Mouse (Mus musculus) midbrain, embryonic 11.5 days (tissue): ENCODE data around the gene Sfswap. TPM values are rescaled to one million over a fixed set of nuclear protein-coding genes. Genes with fewer than 3 reads are reported as not detected.
"Not testable (repeated sequence)": the region's sequence is repeated elsewhere in the genome, so short reads cannot be mapped to it uniquely, and the experiment has no call there.

Experiments used
- ATAC-seq: fragments of 200-750 bp; cut with Nextera tagmentation; 2 replicates; pipeline ENCODE4 v1.8.0; 2017; ENCODE audit warnings: moderate TSS enrichment, moderate library complexity; ENCODE audit not compliant: low FRiP score
- DNase-seq: peaks from one replicate; pipeline ENCODE4 v3.0.0; 2015; ENCODE audit warnings: low spot score; ENCODE audit errors: missing footprints
- H3K27ac ChIP-seq: fragments of 300-500 bp; sonication (generic); 2 replicates; pipeline ENCODE4 v1.5.1; 2014; ENCODE audit warnings: low read depth, low read length
- H3K27me3 ChIP-seq: fragments of 300-500 bp; sonication (generic); 2 replicates; pipeline ENCODE4 v1.6.1; 2014; ENCODE audit warnings: mild to moderate bottlenecking, low read length, moderate library complexity, mixed read lengths; ENCODE audit not compliant: control insufficient read depth, insufficient read depth
- H3K36me3 ChIP-seq: fragments of 300-500 bp; sonication (generic); 2 replicates; pipeline ENCODE4 v1.6.1; 2014; ENCODE audit warnings: mild to moderate bottlenecking, low read length, moderate library complexity, mixed read lengths; ENCODE audit not compliant: control insufficient read depth, insufficient read depth
- H3K4me1 ChIP-seq: fragments of 300-500 bp; sonication (generic); 2 replicates; pipeline ENCODE4 v1.6.1; 2014; ENCODE audit warnings: low read length; ENCODE audit not compliant: control insufficient read depth, insufficient read depth
- H3K4me2 ChIP-seq: fragments of 300-500 bp; sonication (generic); 2 replicates; pipeline ENCODE4 v1.6.1; 2014; ENCODE audit warnings: mild to moderate bottlenecking, moderate library complexity
- H3K4me3 ChIP-seq: fragments of 300-500 bp; sonication (generic); 2 replicates; pipeline ENCODE4 v1.5.1; 2014; ENCODE audit warnings: low read depth, low read length
- H3K9ac ChIP-seq: fragments of 300-500 bp; sonication (generic); 2 replicates; pipeline ENCODE4 v1.6.1; 2014; ENCODE audit warnings: low read length
- H3K9me3 ChIP-seq: fragments of 300-500 bp; sonication (generic); 2 replicates; pipeline ENCODE4 v1.6.1; 2016; ENCODE audit warnings: low read length; ENCODE audit not compliant: control insufficient read depth
- WGBS: fragments of 180-500 bp; shearing (Covaris S2); extraction: QIAGEN DNeasy Blood & Tissue Kit; methylation state at CpG from one replicate; pipeline ENCODE4 v1.1.7; 2014; 5-methylcytosine and 5-hydroxymethylcytosine counted together
- polyA plus RNA-seq: library from polyadenylated mRNA; unstranded; fragments of >200 nt; fragmentation: Nextera tagmentation; extraction: Ambion mirVana; gene quantifications from 2 replicates; pipeline ENCODE4 v1.2.1, GENCODE M21; 2014

The Sfswap gene
- polyA plus RNA-seq, 1 experiment from 2014 or later, result 43.1 TPM

DNA sequence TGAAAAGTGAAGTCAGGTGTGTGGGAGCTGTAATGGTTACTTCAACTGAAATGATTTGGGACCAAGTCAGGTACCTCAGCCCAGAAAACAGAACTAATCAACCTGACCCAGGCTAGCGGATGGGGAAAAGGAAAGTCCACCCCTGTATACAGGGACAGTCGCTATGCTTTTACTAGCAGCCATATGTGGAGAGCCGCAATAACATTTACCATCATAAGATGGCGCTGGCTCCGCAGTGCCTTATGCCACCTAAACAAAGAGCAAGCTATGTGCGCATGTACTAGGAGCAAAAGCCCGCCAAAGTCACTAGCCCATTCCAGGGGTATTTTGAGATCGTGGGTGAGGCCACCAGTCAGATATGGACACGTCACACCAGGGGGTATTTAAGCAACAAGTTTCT, 119.6 kb downstream of the Sfswap start:
- H3K27ac ChIP-seq, H3K4me3 ChIP-seq, H3K9me3 ChIP-seq, H3K4me1 ChIP-seq, H3K9ac ChIP-seq, ATAC-seq, H3K36me3 ChIP-seq, H3K4me2 ChIP-seq, DNase-seq, H3K27me3 ChIP-seq: not testable (repeated sequence)
- WGBS, result 69% methylated on average over 9 of the region's 9 CpGs

Other genes starting within 250 kb of the Sfswap start
- gene Mmp17, start 82.9 kb downstream of the Sfswap start, polyA plus RNA-seq, result 3.6 and 4.6 TPM in 2 replicates
- gene Zfp11, start 168.9 kb downstream of the Sfswap start, polyA plus RNA-seq, result 6.1 and 8.2 TPM in 2 replicates
- not detected in 2 replicates for gene Sept14, start 207.3 kb downstream of the Sfswap start, polyA plus RNA-seq
- 180 and 189 TPM in 2 replicates for gene Mrps17, start 214.3 kb downstream of the Sfswap start, polyA plus RNA-seq
- gene Nipsnap2, start 223.8 kb downstream of the Sfswap start, polyA plus RNA-seq, result 83.6 and 89.0 TPM in 2 replicates